Mouse (Mus musculus): ENCODE data around the gene Vmn2r3. TPM values are rescaled to one million over a fixed set of nuclear protein-coding genes. Genes with fewer than 3 reads are reported as not detected.
"Not testable (repeated sequence)": the region's sequence is repeated elsewhere in the genome, so short reads cannot be mapped to it uniquely, and the experiment has no call there.

The Vmn2r3 gene
- polyA plus RNA-seq (2015; fragmentation: Nextera tagmentation; extraction: Ambion mirVana), result not detected in 2 replicates

GRCm38 (mm10) chr3:64289609-64290008, at the start of gene Vmn2r3:
TSS of gene Vmn2r3 (minus strand) at chr3:64289709.
- Histone ChIP-seq H3K9ac (no peak within 1 kb of the TSS), H3K4me3 (replicated peaks) (no peak within 1 kb of the TSS), H3K4me2 (no peak within 1 kb of the TSS), H3K36me3 (no peaks in the 10 kb centered on the region), H3K27ac (no peak within 1 kb of the TSS), H3K4me1 (no peaks in the 10 kb centered on the region), H3K9me3 (no peaks in the 10 kb centered on the region), H3K27me3 (replicated peaks) (no peaks in the 10 kb centered on the region)
- ATAC-seq (ENCODE audit: insufficient read depth, low FRiP score, low read depth), result no peak
- 81% methylated on average over 1 of the region's 1 CpGs for WGBS

- 60% methylated on average over 1 of the region's 1 CpGs for WGBS
- no peaks in the 10 kb centered on the region for H3K27me3 ChIP-seq (replicated peaks)
- no peak overlapping the region for H3K4me3 ChIP-seq (replicated peaks)
- H3K36me3 ChIP-seq, result no peaks in the 10 kb centered on the region
- H3K4me1 ChIP-seq, result no peaks in the 10 kb centered on the region
- H3K4me2 ChIP-seq, result no peak overlapping the region
- no peaks in the 10 kb centered on the region for H3K9me3 ChIP-seq
- no peak for ATAC-seq (ENCODE audit: insufficient read depth, low FRiP score, low read depth)
- no peak overlapping the region for H3K27ac ChIP-seq
- no peak overlapping the region for H3K9ac ChIP-seq
Measured at GRCm38 (mm10) chr3:64332548-64332947, 43.0 kb upstream of the Vmn2r3 start.

- WGBS, result 73% methylated on average over 2 of the region's 2 CpGs
- Histone ChIP-seq H3K9ac (no peak overlapping the region), H3K4me1 (no peaks in the 10 kb centered on the region), H3K4me3 (replicated peaks) (no peak overlapping the region), H3K27ac (no peak overlapping the region), H3K4me2 (no peak overlapping the region), H3K9me3 (no peaks in the 10 kb centered on the region), H3K27me3 (replicated peaks) (no peaks in the 10 kb centered on the region), H3K36me3 (no peaks in the 10 kb centered on the region)
- ATAC-seq (ENCODE audit: insufficient read depth, low FRiP score, low read depth), result no peak
Measured at GRCm38 (mm10) chr3:64321824-64322223, 32.3 kb upstream of the Vmn2r3 start.

- H3K27me3 ChIP-seq (replicated peaks), result no peaks in the 10 kb centered on the region
- H3K4me2 ChIP-seq, result no peak overlapping the region
- H3K36me3 ChIP-seq, result no peaks in the 10 kb centered on the region
- ATAC-seq (ENCODE audit: insufficient read depth, low FRiP score, low read depth), result no peak
- H3K9me3 ChIP-seq, result no peaks in the 10 kb centered on the region
- H3K27ac ChIP-seq, result no peak overlapping the region
- H3K4me1 ChIP-seq, result no peaks in the 10 kb centered on the region
- H3K9ac ChIP-seq, result no peak overlapping the region
- H3K4me3 ChIP-seq (replicated peaks), result no peak overlapping the region
Measured at GRCm38 (mm10) chr3:64306799-64307198, 17.3 kb upstream of the Vmn2r3 start.

- Histone ChIP-seq H3K36me3 (no peaks in the 10 kb centered on the region), H3K9ac (no peak overlapping the region), H3K27ac (no peak overlapping the region), H3K27me3 (replicated peaks) (no peaks in the 10 kb centered on the region), H3K4me2 (no peak overlapping the region), H3K4me3 (replicated peaks) (no peak overlapping the region), H3K9me3 (no peaks in the 10 kb centered on the region), H3K4me1 (no peaks in the 10 kb centered on the region)
- no peak for ATAC-seq (ENCODE audit: insufficient read depth, low FRiP score, low read depth)
- 28% methylated on average over 1 of the region's 1 CpGs for WGBS
Measured at GRCm38 (mm10) chr3:64265762-64266112, 23.8 kb downstream of the Vmn2r3 start.

- ATAC-seq (ENCODE audit: insufficient read depth, low FRiP score, low read depth); H3K9me3 ChIP-seq; H3K36me3 ChIP-seq; H3K27ac ChIP-seq; H3K4me1 ChIP-seq; H3K9ac ChIP-seq; H3K4me2 ChIP-seq; H3K27me3 ChIP-seq (replicated peaks); H3K4me3 ChIP-seq (replicated peaks): not testable (repeated sequence)
- 52% methylated on average over 7 of the region's 7 CpGs for WGBS
Measured at GRCm38 (mm10) chr3:64265056-64265761, 24.3 kb downstream of the Vmn2r3 start.

- Histone ChIP-seq H3K4me1 (no peaks in the 10 kb centered on the region), H3K4me3 (replicated peaks) (no peak overlapping the region), H3K27me3 (replicated peaks) (no peaks in the 10 kb centered on the region), H3K36me3 (no peaks in the 10 kb centered on the region), H3K4me2 (no peak overlapping the region), H3K9ac (no peak overlapping the region), H3K27ac (no peak overlapping the region), H3K9me3 (no peaks in the 10 kb centered on the region)
- ATAC-seq (ENCODE audit: insufficient read depth, low FRiP score, low read depth), result no peak
- WGBS, result 72% methylated on average over 3 of the region's 3 CpGs
Measured at GRCm38 (mm10) chr3:64259582-64259981, 29.9 kb downstream of the Vmn2r3 start.

- H3K27ac ChIP-seq, result no peak overlapping the region
- no peak overlapping the region for H3K4me2 ChIP-seq
- H3K4me1 ChIP-seq, result no peaks in the 10 kb centered on the region
- WGBS, result 78% methylated on average over 5 of the region's 5 CpGs
- H3K27me3 ChIP-seq (replicated peaks), result no peaks in the 10 kb centered on the region
- H3K4me3 ChIP-seq (replicated peaks), result no peak overlapping the region
- ATAC-seq (ENCODE audit: insufficient read depth, low FRiP score, low read depth), result no peak
- H3K9ac ChIP-seq, result no peak overlapping the region
- H3K36me3 ChIP-seq, result no peaks in the 10 kb centered on the region
- no peaks in the 10 kb centered on the region for H3K9me3 ChIP-seq
Measured at GRCm38 (mm10) chr3:64251646-64252045, 37.9 kb downstream of the Vmn2r3 start.

- not testable (repeated sequence) for H3K36me3 ChIP-seq; H3K4me3 ChIP-seq (replicated peaks); ATAC-seq (ENCODE audit: insufficient read depth, low FRiP score, low read depth); H3K9ac ChIP-seq; H3K27me3 ChIP-seq (replicated peaks); H3K9me3 ChIP-seq; H3K4me2 ChIP-seq; H3K27ac ChIP-seq; H3K4me1 ChIP-seq
- WGBS, result 81% methylated on average over 6 of the region's 6 CpGs
Measured at GRCm38 (mm10) chr3:64250461-64250860, 39.0 kb downstream of the Vmn2r3 start.

- 85% methylated on average over 6 of the region's 6 CpGs for WGBS
- H3K27ac ChIP-seq; H3K9me3 ChIP-seq; H3K36me3 ChIP-seq; H3K27me3 ChIP-seq (replicated peaks); H3K4me2 ChIP-seq; ATAC-seq (ENCODE audit: insufficient read depth, low FRiP score, low read depth); H3K9ac ChIP-seq; H3K4me3 ChIP-seq (replicated peaks); H3K4me1 ChIP-seq: not testable (repeated sequence)
Measured at GRCm38 (mm10) chr3:64235459-64235858, 54.0 kb downstream of the Vmn2r3 start.

GRCm38 (mm10) chr3:64233655-64234054, 55.9 kb downstream of the Vmn2r3 start:
- H3K4me2 ChIP-seq; ATAC-seq (ENCODE audit: insufficient read depth, low FRiP score, low read depth); H3K9me3 ChIP-seq; H3K27ac ChIP-seq; H3K27me3 ChIP-seq (replicated peaks); H3K4me1 ChIP-seq; H3K9ac ChIP-seq; H3K36me3 ChIP-seq; H3K4me3 ChIP-seq (replicated peaks): not testable (repeated sequence)
- WGBS, result 79% methylated on average over 10 of the region's 12 CpGs

GRCm38 (mm10) chr3:64227243-64227642, 62.3 kb downstream of the Vmn2r3 start:
- no peaks in the 10 kb centered on the region for H3K36me3 ChIP-seq
- no peaks in the 10 kb centered on the region for H3K27me3 ChIP-seq (replicated peaks)
- no peak overlapping the region for H3K4me3 ChIP-seq (replicated peaks)
- no peak overlapping the region for H3K4me2 ChIP-seq
- WGBS, result 54% methylated on average over 2 of the region's 2 CpGs
- no peak overlapping the region for H3K9ac ChIP-seq
- ATAC-seq (ENCODE audit: insufficient read depth, low FRiP score, low read depth), result no peak
- H3K27ac ChIP-seq, result no peak overlapping the region
- no peaks in the 10 kb centered on the region for H3K4me1 ChIP-seq
- H3K9me3 ChIP-seq, result no peaks in the 10 kb centered on the region
